In genomic region chr5:34335539-34336096, GRCm38 (mm10) we compare ENCODE assay signal across 9 mouse cellular contexts. TPM values are rescaled to one million over a fixed set of nuclear protein-coding genes. Genes with fewer than 3 reads are reported as not detected.
DNase-seq lines count a peak whose midpoint lies in the region; ATAC-seq lines count a peak whose summit lies in the region.
"Had no signal": no experiment of that assay in that cellular context is flagged by ENCODE, and none has a peak within 500 bp of the region (broad histone marks: within the 10 kb centered on the region; RNA-seq: fewer than 3 reads in every experiment).

No protein-coding gene starts in this region.

- H3K9me3 ChIP-seq in lung, embryonic 15.5 days: no peaks in the 10 kb centered on the region

- no peaks in the 10 kb centered on the region for H3K27me3 ChIP-seq in lung, embryonic 15.5 days

- H3K4me3 ChIP-seq in lung, embryonic 15.5 days: peak overlapping the region; percentile 71

- peak overlapping the region; percentile 79 for H3K4me2 ChIP-seq in lung, embryonic 15.5 days

- H3K27ac ChIP-seq in lung, embryonic 15.5 days: peak overlapping the region; percentile 81

- peak; percentile 50; the same call in 1 of the 2 replicates for ATAC-seq in lung, embryonic 15.5 days (ENCODE audit: borderline replicate concordance, extremely low read depth, low FRiP score, low TSS enrichment)
- ATAC-seq in common myeloid progenitor, adult 5-6 weeks (replicated peaks; ENCODE audit: low read depth, poor library complexity, severe bottlenecking): peak; percentile 10
- peak; percentile 18 for ATAC-seq in inflammation-experienced regulatory T-cells, adult 6 months
- ATAC-seq in megakaryocyte progenitor cell, adult 5-6 weeks (replicated peaks; ENCODE audit: poor library complexity): peak; percentile 20

- WGBS in lung, embryonic 15.5 days: 1% methylated on average over 21 of the region's 21 CpGs

- peaks cover 19% of the 10 kb centered on the region; the same call in 1 of the 2 replicates for H3K4me1 ChIP-seq in lung, embryonic 15.5 days

- H3K9ac ChIP-seq in lung, embryonic 15.5 days: peak overlapping the region; percentile 89

- H3K36me3 ChIP-seq in lung, embryonic 15.5 days: no peaks in the 10 kb centered on the region

- no peak for DNase-seq in lung, adult 18-20 months
- no peak for DNase-seq in spleen, postnatal 4 days (ENCODE audit: low spot score in 2 of 2)
- no peak for DNase-seq in cerebellum, adult 9-10 months
- no peak for DNase-seq in right cerebral cortex, adult 2 months (ENCODE audit: low spot score in 2 of 2)

RNA-seq across cellular contexts. Expression of gene Rnf4, which starts 0.5 kb away (rescaled TPM):
- polyA plus RNA-seq in lung, embryonic 15.5 days (2015; fragmentation: Nextera tagmentation; extraction: Ambion mirVana): 163 and 164 TPM in 2 replicates
- total RNA-seq in common myeloid progenitor, adult 5-6 weeks (2017): 115 and 126 TPM in 2 replicates
- 100 to 1,000 TPM; 104 to 122 (median 113) TPM for polyA plus RNA-seq in inflammation-experienced regulatory T-cells, adult 6 months (2017; shearing (Covaris generic))
- 143 and 145 TPM in 2 replicates for total RNA-seq in megakaryocyte progenitor cell, adult 5-6 weeks (2015)
- 107 and 120 TPM in 2 replicates for total RNA-seq in megakaryocyte progenitor cell, adult 5-6 weeks (2017)

RNA-seq across cellular contexts. Expression of gene Fam193a, which starts 34.1 kb away (rescaled TPM):
- polyA plus RNA-seq in lung, embryonic 15.5 days (2015; fragmentation: Nextera tagmentation; extraction: Ambion mirVana): 10.8 and 11.7 TPM in 2 replicates
- 27.6 and 32.7 TPM in 2 replicates for total RNA-seq in common myeloid progenitor, adult 5-6 weeks (2017)
- polyA plus RNA-seq in inflammation-experienced regulatory T-cells, adult 6 months (2017; shearing (Covaris generic)): 10 to 100 TPM; 10.8 to 19.8 (median 14.9) TPM
- 27.1 and 38.6 TPM in 2 replicates for total RNA-seq in megakaryocyte progenitor cell, adult 5-6 weeks (2015)
- 30.8 and 48.2 TPM in 2 replicates for total RNA-seq in megakaryocyte progenitor cell, adult 5-6 weeks (2017)

RNA-seq across cellular contexts. Expression of gene Cfap99, which starts 47.2 kb away (rescaled TPM):
- polyA plus RNA-seq in lung, embryonic 15.5 days (2015; fragmentation: Nextera tagmentation; extraction: Ambion mirVana): 0.14 and 0.24 TPM in 2 replicates
- not detected in 2 replicates for total RNA-seq in common myeloid progenitor, adult 5-6 weeks (2017)
- not detected for polyA plus RNA-seq in inflammation-experienced regulatory T-cells, adult 6 months (2017; shearing (Covaris generic))
- total RNA-seq in megakaryocyte progenitor cell, adult 5-6 weeks (2015): not detected in 2 replicates
- total RNA-seq in megakaryocyte progenitor cell, adult 5-6 weeks (2017): not detected in 2 replicates
- total RNA-seq: gastrocnemius, adult 8-10 months had no signal

RNA-seq across cellular contexts. Expression of gene Zfyve28, which starts 47.4 kb away (rescaled TPM):
- polyA plus RNA-seq in lung, embryonic 15.5 days (2015; fragmentation: Nextera tagmentation; extraction: Ambion mirVana): 0.20 and 0.64 TPM in 2 replicates
- not detected in 2 replicates for total RNA-seq in common myeloid progenitor, adult 5-6 weeks (2017)
- polyA plus RNA-seq in inflammation-experienced regulatory T-cells, adult 6 months (2017; shearing (Covaris generic)): 1 to 10 TPM; 1.5 to 5.6 (median 4.6) TPM
- 0.25 and 0.46 TPM in 2 replicates for total RNA-seq in megakaryocyte progenitor cell, adult 5-6 weeks (2015)
- 0.04 and 0.10 TPM in 2 replicates for total RNA-seq in megakaryocyte progenitor cell, adult 5-6 weeks (2017)
